Mouse (Mus musculus) neural tube, embryonic 14.5 days (tissue): ENCODE measurements around the gene Fibp. TPM values are rescaled to one million over a fixed set of nuclear protein-coding genes. Genes with fewer than 3 reads are reported as not detected.
A peak's percentile ranks its signal among the peaks of the same experiment; 100 is the strongest.

ENCODE experiments used
- ATAC-seq: fragments of 200-750 bp; cut with Nextera tagmentation; 2 replicates; pipeline ENCODE4 v1.8.0; 2017; ENCODE audit warnings: low read depth, mild to moderate bottlenecking, moderate TSS enrichment, moderate library complexity
- H3K27ac ChIP-seq: fragments of 300-500 bp; sonication (generic); 2 replicates; pipeline ENCODE4 v1.5.1; 2014; ENCODE audit warnings: low read depth, mild to moderate bottlenecking, control low read depth, low read length, moderate library complexity, mixed read lengths
- H3K27me3 ChIP-seq: fragments of 300-500 bp; sonication (generic); 2 replicates; pipeline ENCODE4 v1.6.1; 2014; ENCODE audit warnings: low read length; ENCODE audit not compliant: control insufficient read depth, insufficient read depth
- H3K36me3 ChIP-seq: fragments of 300-500 bp; sonication (generic); 2 replicates; pipeline ENCODE4 v1.6.1; 2014; ENCODE audit warnings: low read length, mixed read lengths; ENCODE audit not compliant: control insufficient read depth, insufficient read depth
- H3K4me1 ChIP-seq: fragments of 300-500 bp; sonication (generic); 2 replicates; pipeline ENCODE4 v1.6.1; 2014; ENCODE audit warnings: low read length; ENCODE audit not compliant: control insufficient read depth, insufficient read depth
- H3K4me2 ChIP-seq: fragments of 300-500 bp; sonication (generic); 2 replicates; pipeline ENCODE4 v1.6.1; 2014; ENCODE audit warnings: mild to moderate bottlenecking, low read depth, low read length, control low read depth
- H3K4me3 ChIP-seq: fragments of 300-500 bp; sonication (generic); 2 replicates; pipeline ENCODE4 v1.5.1; 2014; ENCODE audit warnings: low read depth, low read length, control low read depth, mixed read lengths
- H3K9ac ChIP-seq: fragments of 300-500 bp; sonication (generic); replicated peaks from 2 replicates; pipeline ENCODE4 v1.6.1; 2014; ENCODE audit warnings: low read depth, mild to moderate bottlenecking, control low read depth, low read length, mixed read lengths
- H3K9me3 ChIP-seq: fragments of 300-500 bp; sonication (generic); 2 replicates; pipeline ENCODE4 v1.6.1; 2016; ENCODE audit warnings: low read length; ENCODE audit not compliant: control insufficient read depth
- WGBS: fragments of 180-500 bp; shearing (Covaris S2); extraction: QIAGEN DNeasy Blood & Tissue Kit; methylation state at CpG from one replicate; pipeline ENCODE4 v1.1.7; 2014; 5-methylcytosine and 5-hydroxymethylcytosine counted together
- polyA plus RNA-seq: library from polyadenylated mRNA; unstranded; fragments of >200 nt; fragmentation: Nextera tagmentation; extraction: Ambion mirVana; gene quantifications from 2 replicates; pipeline ENCODE4 v1.2.1, GENCODE M21; 2014

Fibp gene
- polyA plus RNA-seq, 1 experiment from 2014 or later: 179 TPM

GRCm38 (mm10) chr19:5447515-5448353, 12.7 kb upstream of the Fibp start, which contains the start of gene Fosl1:
Gene Fosl1, plus strand, starts transcription at chr19:5447547.
- H3K27me3 ChIP-seq: peaks cover 41% of the 10 kb centered on the region
- peaks cover 10% of the 10 kb centered on the region; the same call in 1 of the 2 replicates for H3K4me1 ChIP-seq
- H3K4me3 ChIP-seq: peak within 1 kb of the TSS; percentile 45
- H3K4me2 ChIP-seq: peak within 1 kb of the TSS; percentile 95
- no peaks in the 10 kb centered on the region for H3K36me3 ChIP-seq
- H3K9me3 ChIP-seq: no peaks in the 10 kb centered on the region
- peak; percentile 75; the same call in 1 of the 2 replicates for ATAC-seq
- peak within 1 kb of the TSS; percentile 47 for H3K9ac ChIP-seq
- 1% methylated on average over 70 of the region's 70 CpGs for WGBS
- no peak within 1 kb of the TSS for H3K27ac ChIP-seq

- Histone ChIP-seq H3K27me3 (peaks cover 41% of the 10 kb centered on the region), H3K27ac (no peak overlapping the region), H3K4me2 (peak overlapping the region; percentile 95), H3K4me3 (peak overlapping the region; percentile 45), H3K9me3 (no peaks in the 10 kb centered on the region), H3K9ac (no peak overlapping the region), H3K4me1 (peaks cover 10% of the 10 kb centered on the region; the same call in 1 of the 2 replicates), H3K36me3 (no peaks in the 10 kb centered on the region)
- WGBS: 7% methylated on average over 36 of the region's 36 CpGs
- ATAC-seq: no peak
Observed at GRCm38 (mm10) chr19:5448354-5449150, 11.9 kb upstream of the Fibp start.

GRCm38 (mm10) chr19:5449673-5450072, 10.7 kb upstream of the Fibp start:
- ATAC-seq: no peak
- no peak overlapping the region for H3K27ac ChIP-seq
- no peak overlapping the region for H3K4me2 ChIP-seq
- H3K9ac ChIP-seq: no peak overlapping the region
- no peaks in the 10 kb centered on the region for H3K9me3 ChIP-seq
- H3K27me3 ChIP-seq: peaks cover 41% of the 10 kb centered on the region
- WGBS: 85% methylated on average over 3 of the region's 3 CpGs
- peaks cover 10% of the 10 kb centered on the region; the same call in 1 of the 2 replicates for H3K4me1 ChIP-seq
- H3K4me3 ChIP-seq: no peak overlapping the region
- no peaks in the 10 kb centered on the region for H3K36me3 ChIP-seq

GRCm38 (mm10) chr19:5451766-5452165, 8.6 kb upstream of the Fibp start:
- peaks cover 36% of the 10 kb centered on the region for H3K27me3 ChIP-seq
- no peaks in the 10 kb centered on the region for H3K9me3 ChIP-seq
- H3K36me3 ChIP-seq: no peaks in the 10 kb centered on the region
- no peak overlapping the region for H3K4me2 ChIP-seq
- H3K4me1 ChIP-seq: peaks cover 26% of the 10 kb centered on the region
- no peak overlapping the region for H3K9ac ChIP-seq
- no peak overlapping the region for H3K4me3 ChIP-seq
- ATAC-seq: no peak
- 73% methylated on average over 6 of the region's 6 CpGs for WGBS
- H3K27ac ChIP-seq: no peak overlapping the region

- Histone ChIP-seq H3K9me3 (no peaks in the 10 kb centered on the region), H3K27ac (no peak overlapping the region), H3K4me1 (peaks cover 24% of the 10 kb centered on the region), H3K9ac (no peak overlapping the region), H3K4me3 (no peak overlapping the region), H3K4me2 (peak overlapping the region; percentile 97; the same call in 1 of the 2 replicates), H3K27me3 (peaks cover 3% of the 10 kb centered on the region; the same call in 1 of the 2 replicates), H3K36me3 (no peaks in the 10 kb centered on the region)
- no peak for ATAC-seq
- WGBS: 81% methylated on average over 12 of the region's 12 CpGs
Observed at GRCm38 (mm10) chr19:5455037-5455436, 5.4 kb upstream of the Fibp start.

GRCm38 (mm10) chr19:5455568-5455967, 4.8 kb upstream of the Fibp start:
- Histone ChIP-seq H3K36me3 (no peaks in the 10 kb centered on the region), H3K4me2 (peak overlapping the region; percentile 97), H3K4me3 (peak overlapping the region; percentile 84), H3K9me3 (no peaks in the 10 kb centered on the region), H3K9ac (no peak overlapping the region), H3K4me1 (peaks cover 25% of the 10 kb centered on the region), H3K27ac (no peak overlapping the region), H3K27me3 (0 out of 2 replicates have a peak, but pooled peaks cover 2% of the 10 kb centered on the region)
- ATAC-seq: no peak
- 64% methylated on average over 8 of the region's 8 CpGs for WGBS

- H3K27ac ChIP-seq: peak overlapping the region; percentile 91
- H3K27me3 ChIP-seq: no peaks in the 10 kb centered on the region; the same call in 1 of the 2 replicates
- ATAC-seq: no peak
- peak overlapping the region; percentile 84 for H3K4me3 ChIP-seq
- 3% methylated on average over 26 of the region's 26 CpGs for WGBS
- H3K9me3 ChIP-seq: no peaks in the 10 kb centered on the region
- H3K9ac ChIP-seq: peak overlapping the region; percentile 90
- H3K4me2 ChIP-seq: peak overlapping the region; percentile 97
- no peaks in the 10 kb centered on the region for H3K36me3 ChIP-seq
- peaks cover 31% of the 10 kb centered on the region for H3K4me1 ChIP-seq
Observed at GRCm38 (mm10) chr19:5456241-5456921, 4.0 kb upstream of the Fibp start.

GRCm38 (mm10) chr19:5456922-5457745, 3.3 kb upstream of the Fibp start:
- ATAC-seq: peak; percentile 92
- H3K36me3 ChIP-seq: no peaks in the 10 kb centered on the region
- H3K27ac ChIP-seq: peak overlapping the region; percentile 91
- H3K9me3 ChIP-seq: no peaks in the 10 kb centered on the region
- H3K4me1 ChIP-seq: peaks cover 32% of the 10 kb centered on the region
- H3K27me3 ChIP-seq: no peaks in the 10 kb centered on the region; the same call in 1 of the 2 replicates
- H3K4me2 ChIP-seq: peak overlapping the region; percentile 97
- H3K4me3 ChIP-seq: peak overlapping the region; percentile 84
- under 1% methylated on average over 70 of the region's 70 CpGs for WGBS
- H3K9ac ChIP-seq: peak overlapping the region; percentile 90
